Mouse (Mus musculus) forebrain, embryonic 13.5 days (tissue): ENCODE results near the gene Myh7b. TPM values are rescaled to one million over a fixed set of nuclear protein-coding genes. Genes with fewer than 3 reads are reported as not detected.
A peak's percentile ranks its signal among the peaks of the same experiment; 100 is the strongest.

Experiments
- ATAC-seq: fragments of 200-750 bp; cut with Nextera tagmentation; 2 replicates; pipeline ENCODE4 v1.8.0; 2017
- H3K27ac ChIP-seq: fragments of 300-500 bp; sonication (generic); 2 replicates; pipeline ENCODE4 v1.5.1; 2015; ENCODE audit warnings: inconsistent platforms, mild to moderate bottlenecking, moderate library complexity
- H3K27me3 ChIP-seq: fragments of 300-500 bp; sonication (generic); 2 replicates; pipeline ENCODE4 v1.6.1; 2015; ENCODE audit warnings: mild to moderate bottlenecking, inconsistent platforms
- H3K36me3 ChIP-seq: fragments of 300-500 bp; sonication (generic); 2 replicates; pipeline ENCODE4 v1.6.1; 2015; ENCODE audit warnings: mild to moderate bottlenecking, inconsistent platforms; ENCODE audit not compliant: poor library complexity, severe bottlenecking
- H3K4me1 ChIP-seq: fragments of 300-500 bp; sonication (generic); 2 replicates; pipeline ENCODE4 v1.6.1; 2015; ENCODE audit warnings: inconsistent platforms
- H3K4me2 ChIP-seq: fragments of 300-500 bp; sonication (generic); 2 replicates; pipeline ENCODE4 v1.6.1; 2015; ENCODE audit warnings: inconsistent platforms, mild to moderate bottlenecking, moderate library complexity
- H3K4me3 ChIP-seq: fragments of 300-500 bp; sonication (generic); 2 replicates; pipeline ENCODE4 v1.5.1; 2015; ENCODE audit warnings: mild to moderate bottlenecking, inconsistent platforms
- H3K9ac ChIP-seq: fragments of 300-500 bp; sonication (generic); 2 replicates; pipeline ENCODE4 v1.6.1; 2015; ENCODE audit warnings: mild to moderate bottlenecking, inconsistent platforms
- H3K9me3 ChIP-seq: fragments of 300-500 bp; sonication (generic); replicated peaks from 2 replicates; pipeline ENCODE4 v1.6.1; 2016; ENCODE audit warnings: inconsistent platforms
- WGBS: fragments of 180-500 bp; shearing (Covaris S2); methylation state at CpG from one replicate; pipeline ENCODE4 v1.1.7; 2015; 5-methylcytosine and 5-hydroxymethylcytosine counted together
- microRNA counts: library from miRNA; unstranded; fragments of <30 nt; microRNA quantifications from one replicate; lab custom pipeline; 2016
- microRNA-seq: library from miRNA; unstranded; fragments of <30 nt; microRNA quantifications from one replicate; pipeline ENCODE4, GENCODE M21; 2016
- polyA plus RNA-seq: library from polyadenylated mRNA; unstranded; fragments of >200 nt; fragmentation: Nextera tagmentation; extraction: Ambion mirVana; gene quantifications from 2 replicates; pipeline ENCODE4 v1.2.1, GENCODE M21; 2015

Myh7b gene
- polyA plus RNA-seq, 1 experiment from 2014 or later, result 0.61 TPM

GRCm38 (mm10) chr2:155675118-155675517, 64.1 kb downstream of the Myh7b start:
- Histone ChIP-seq H3K27ac (no peak overlapping the region), H3K36me3 (peaks cover 25% of the 10 kb centered on the region), H3K9ac (no peak overlapping the region), H3K4me2 (no peak overlapping the region), H3K4me1 (0 out of 2 replicates have a peak, but pooled peaks cover 3% of the 10 kb centered on the region), H3K4me3 (no peak overlapping the region), H3K9me3 (no peaks in the 10 kb centered on the region), H3K27me3 (no peaks in the 10 kb centered on the region)
- WGBS, result 82% methylated on average over 4 of the region's 4 CpGs
- no peak for ATAC-seq

- no peak overlapping the region for H3K4me2 ChIP-seq
Measured at GRCm38 (mm10) chr2:155679586-155680110, 68.6 kb downstream of the Myh7b start.

DNA sequence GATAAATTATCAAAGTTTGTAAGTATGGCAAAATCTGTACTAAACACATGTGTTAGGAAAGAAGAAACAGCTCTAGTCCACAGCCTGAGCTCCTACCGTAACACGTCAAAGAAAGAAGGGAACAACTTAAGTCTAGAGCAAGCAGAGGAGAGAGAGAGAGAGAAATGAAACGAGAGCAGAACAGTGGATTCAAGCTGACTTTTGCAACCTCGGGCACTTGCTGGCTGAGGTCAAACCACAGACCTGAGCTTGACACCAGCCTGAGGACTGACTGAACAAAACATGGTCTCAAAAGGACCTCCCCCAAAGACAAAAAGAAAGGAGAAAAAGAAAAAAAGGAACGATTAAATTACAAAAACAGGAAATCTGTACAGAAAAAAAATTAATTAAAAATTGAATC, 69.6 kb downstream of the Myh7b start:
- no peak overlapping the region for H3K4me3 ChIP-seq
- no peak overlapping the region for H3K4me2 ChIP-seq
- H3K27me3 ChIP-seq, result no peaks in the 10 kb centered on the region
- H3K9me3 ChIP-seq, result no peaks in the 10 kb centered on the region
- no peaks in the 10 kb centered on the region for H3K36me3 ChIP-seq
- no peak overlapping the region for H3K9ac ChIP-seq
- H3K27ac ChIP-seq, result no peak overlapping the region
- no peaks in the 10 kb centered on the region for H3K4me1 ChIP-seq
- ATAC-seq, result no peak
- WGBS, result 77% methylated on average over 5 of the region's 5 CpGs

More at GRCm38 (mm10) chr2:155679586-155680110, 68.6 kb downstream of the Myh7b start:
- no peaks in the 10 kb centered on the region for H3K27me3 ChIP-seq
- ATAC-seq, result no peak
- H3K9ac ChIP-seq, result no peak overlapping the region
- no peaks in the 10 kb centered on the region for H3K36me3 ChIP-seq
- H3K4me1 ChIP-seq, result 0 out of 2 replicates have a peak, but pooled peaks cover 3% of the 10 kb centered on the region
- H3K9me3 ChIP-seq, result no peaks in the 10 kb centered on the region
- 89% methylated on average over 4 of the region's 4 CpGs for WGBS
- no peak overlapping the region for H3K4me3 ChIP-seq
- no peak overlapping the region for H3K27ac ChIP-seq

DNA sequence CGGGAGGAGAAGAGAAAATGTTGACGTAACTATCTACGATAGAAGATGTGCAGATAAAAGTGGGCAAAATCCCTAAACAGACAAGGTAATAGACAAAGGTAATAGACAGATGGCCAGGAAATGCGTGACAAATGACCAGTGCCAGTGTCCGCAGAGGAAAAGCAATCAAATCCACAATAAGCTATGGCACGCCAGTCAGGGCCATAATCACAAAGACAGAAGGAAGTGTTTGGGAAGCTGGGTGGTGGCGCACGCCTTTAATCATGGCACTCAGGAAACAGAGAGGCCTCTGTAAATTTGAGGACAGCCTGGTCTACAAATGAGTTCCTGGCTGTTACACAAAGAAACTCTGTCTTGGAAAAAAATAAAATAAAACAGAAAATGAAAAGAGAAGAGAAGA, 70.2 kb downstream of the Myh7b start:
- Histone ChIP-seq H3K4me2 (no peak overlapping the region), H3K27ac (no peak overlapping the region), H3K36me3 (0 out of 2 replicates have a peak, but pooled peaks cover under 1% of the 10 kb centered on the region), H3K4me3 (no peak overlapping the region), H3K27me3 (no peaks in the 10 kb centered on the region), H3K9me3 (no peaks in the 10 kb centered on the region), H3K9ac (no peak overlapping the region), H3K4me1 (no peaks in the 10 kb centered on the region)
- 88% methylated on average over 8 of the region's 8 CpGs for WGBS
- ATAC-seq, result no peak

DNA sequence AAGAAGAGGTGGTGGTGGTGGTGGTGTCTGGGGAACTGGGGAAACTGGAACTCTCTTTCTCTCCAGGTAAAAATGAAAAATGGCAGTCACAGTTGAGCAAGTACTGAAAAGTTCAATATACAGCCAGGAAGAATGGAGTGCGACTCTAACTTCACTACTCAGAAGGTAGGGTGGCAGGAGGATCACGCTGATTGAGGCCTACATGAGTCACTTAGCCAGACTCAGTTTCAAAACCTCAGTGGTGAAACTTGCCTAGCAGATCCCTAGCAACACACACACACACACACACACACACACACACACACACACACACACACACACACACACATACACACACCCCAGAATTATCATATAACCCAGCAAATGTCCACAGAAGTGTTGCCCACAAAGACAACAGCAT, 70.9 kb downstream of the Myh7b start:
- Histone ChIP-seq H3K36me3 (0 out of 2 replicates have a peak, but pooled peaks cover 6% of the 10 kb centered on the region), H3K4me3 (no peak overlapping the region), H3K9ac (no peak overlapping the region), H3K4me2 (no peak overlapping the region), H3K9me3 (no peaks in the 10 kb centered on the region), H3K4me1 (no peaks in the 10 kb centered on the region), H3K27ac (no peak overlapping the region), H3K27me3 (no peaks in the 10 kb centered on the region)
- WGBS, result 88% methylated on average over 2 of the region's 2 CpGs
- ATAC-seq, result no peak

GRCm38 (mm10) chr2:155683137-155683536, 72.1 kb downstream of the Myh7b start:
- Histone ChIP-seq H3K27me3 (no peaks in the 10 kb centered on the region), H3K4me1 (no peaks in the 10 kb centered on the region)
- WGBS, result 77% methylated on average over 3 of the region's 3 CpGs

GRCm38 (mm10) chr2:155683821-155684220, 72.8 kb downstream of the Myh7b start:
- Histone ChIP-seq H3K27me3 (no peaks in the 10 kb centered on the region), H3K4me1 (0 out of 2 replicates have a peak, but pooled peaks cover under 1% of the 10 kb centered on the region), H3K9ac (no peak overlapping the region), H3K9me3 (no peaks in the 10 kb centered on the region), H3K4me3 (no peak overlapping the region), H3K27ac (no peak overlapping the region), H3K36me3 (0 out of 2 replicates have a peak, but pooled peaks cover 6% of the 10 kb centered on the region), H3K4me2 (no peak overlapping the region)
- ATAC-seq, result no peak
- 97% methylated on average over 5 of the region's 5 CpGs for WGBS

More at GRCm38 (mm10) chr2:155683137-155683536, 72.1 kb downstream of the Myh7b start:
- Histone ChIP-seq H3K4me2 (no peak overlapping the region), H3K36me3 (0 out of 2 replicates have a peak, but pooled peaks cover 6% of the 10 kb centered on the region), H3K27ac (no peak overlapping the region), H3K9ac (no peak overlapping the region), H3K9me3 (no peaks in the 10 kb centered on the region), H3K4me3 (no peak overlapping the region)
- no peak for ATAC-seq

MicroRNAs within 50 kb of the gene (microRNA counts, 519-probe panel; counts per million panel counts)
- microRNA mmu-miR-499 (lab: Ali Mortazavi, UCI), result 177 counts per million, percentile 53 among the panel's probes with 10 or more counts

Small RNA genes within 50 kb of the gene (microRNA-seq; reads per million reads assigned to microRNA genes)
- 2.7 reads per million, percentile 1 among the genes with 10 or more reads in this experiment for gene Mir499

Other genes with a start within 250 kb of the Myh7b start
- gene Trp53inp2, start 230.2 kb upstream of the Myh7b start, polyA plus RNA-seq, result 72.3 and 72.8 TPM in 2 replicates
- 29.6 and 30.5 TPM in 2 replicates for gene Ncoa6, start 137.3 kb upstream of the Myh7b start, polyA plus RNA-seq
- gene Acss2, start 93.3 kb upstream of the Myh7b start, polyA plus RNA-seq, result 19.0 and 22.8 TPM in 2 replicates
- 33.7 and 39.4 TPM in 2 replicates for gene Ggt7, start 93.0 kb upstream of the Myh7b start, polyA plus RNA-seq
- 16.7 and 18.7 TPM in 2 replicates for gene Gss, start 18.4 kb upstream of the Myh7b start, polyA plus RNA-seq
- gene Trpc4ap, start 81.2 kb downstream of the Myh7b start, polyA plus RNA-seq, result 142 and 144 TPM in 2 replicates
- gene Edem2, start 118.3 kb downstream of the Myh7b start, polyA plus RNA-seq, result 35.1 and 38.6 TPM in 2 replicates
- not detected in 2 replicates for gene Gm17581, start 124.7 kb downstream of the Myh7b start, polyA plus RNA-seq
- gene Procr, start 139.9 kb downstream of the Myh7b start, polyA plus RNA-seq, result 1.6 and 2.0 TPM in 2 replicates
- 5.1 and 5.8 TPM in 2 replicates for gene Mmp24, start 164.1 kb downstream of the Myh7b start, polyA plus RNA-seq
- 19.4 and 20.3 TPM in 2 replicates for gene BC029722, start 208.2 kb downstream of the Myh7b start, polyA plus RNA-seq
- 164 and 171 TPM in 2 replicates for gene Eif6, start 215.7 kb downstream of the Myh7b start, polyA plus RNA-seq
- gene Fam83c, start 223.6 kb downstream of the Myh7b start, polyA plus RNA-seq, result 0.35 and 0.54 TPM in 2 replicates